Mouse (Mus musculus): Measurements from ENCODE around the gene Atad1. TPM values are rescaled to one million over a fixed set of nuclear protein-coding genes. Genes with fewer than 3 reads are reported as not detected.

Gene Atad1
- total RNA-seq, 1 experiment from 2014 or later, result 82.2 TPM

DNA sequence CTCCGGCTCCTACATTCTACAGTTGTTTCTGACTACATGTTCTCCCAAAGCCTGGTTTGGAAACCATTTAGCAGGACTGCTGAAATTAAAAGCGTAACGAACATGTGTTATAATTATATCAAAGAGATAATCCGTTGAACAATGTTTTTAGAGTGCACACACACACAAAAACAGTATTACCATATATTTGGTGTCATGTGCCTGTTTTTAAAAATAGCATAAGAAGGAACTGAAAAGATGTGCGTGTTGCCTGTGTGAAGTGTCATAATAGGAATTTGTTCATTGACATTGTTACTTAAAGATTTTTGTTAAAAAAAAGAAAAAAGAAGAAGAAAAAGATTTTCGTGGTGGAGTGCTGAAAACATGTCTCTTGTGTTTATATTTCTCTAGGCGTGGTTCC is 93.6 kb downstream of the Atad1 start:
- ATAC-seq (replicated peaks in 1 of 2; ENCODE audit: insufficient read depth in 1 of 2, low FRiP score in 2 of 2, low TSS enrichment in 1 of 2, low read depth in 1 of 2, poor library complexity in 2 of 2, severe bottlenecking in 2 of 2), result no peak

- no peak for ATAC-seq (replicated peaks in 1 of 2; ENCODE audit: insufficient read depth in 1 of 2, low FRiP score in 2 of 2, low TSS enrichment in 1 of 2, low read depth in 1 of 2, poor library complexity in 2 of 2, severe bottlenecking in 2 of 2)
Measured at GRCm38 (mm10) chr19:32643642-32644041, 95.9 kb downstream of the Atad1 start.

DNA sequence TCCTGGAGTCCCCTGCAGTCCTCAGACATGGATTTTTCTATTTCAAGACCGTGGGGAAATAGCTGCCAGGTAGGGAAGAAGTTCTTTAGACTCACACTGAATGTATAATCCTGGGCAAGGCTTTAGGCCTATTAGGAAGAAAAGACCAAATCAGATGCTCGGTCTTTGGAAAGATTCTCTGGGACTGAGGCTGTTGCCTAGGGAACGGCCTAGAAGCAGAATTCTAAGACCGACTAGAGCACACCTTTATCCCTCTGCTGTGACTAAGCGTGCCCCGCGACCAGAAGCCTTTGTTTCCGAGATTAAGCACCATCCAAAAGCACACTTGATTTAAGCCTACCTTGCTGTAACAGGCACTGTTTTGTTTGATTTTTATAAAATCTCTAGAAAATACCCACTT is 97.6 kb downstream of the Atad1 start:
- no peak for ATAC-seq (replicated peaks in 1 of 2; ENCODE audit: insufficient read depth in 1 of 2, low FRiP score in 2 of 2, low TSS enrichment in 1 of 2, low read depth in 1 of 2, poor library complexity in 2 of 2, severe bottlenecking in 2 of 2)

- ATAC-seq (replicated peaks in 1 of 2; ENCODE audit: insufficient read depth in 1 of 2, low FRiP score in 2 of 2, low TSS enrichment in 1 of 2, low read depth in 1 of 2, poor library complexity in 2 of 2, severe bottlenecking in 2 of 2), result no peak
Measured at GRCm38 (mm10) chr19:32641535-32641934, 98.1 kb downstream of the Atad1 start.

DNA sequence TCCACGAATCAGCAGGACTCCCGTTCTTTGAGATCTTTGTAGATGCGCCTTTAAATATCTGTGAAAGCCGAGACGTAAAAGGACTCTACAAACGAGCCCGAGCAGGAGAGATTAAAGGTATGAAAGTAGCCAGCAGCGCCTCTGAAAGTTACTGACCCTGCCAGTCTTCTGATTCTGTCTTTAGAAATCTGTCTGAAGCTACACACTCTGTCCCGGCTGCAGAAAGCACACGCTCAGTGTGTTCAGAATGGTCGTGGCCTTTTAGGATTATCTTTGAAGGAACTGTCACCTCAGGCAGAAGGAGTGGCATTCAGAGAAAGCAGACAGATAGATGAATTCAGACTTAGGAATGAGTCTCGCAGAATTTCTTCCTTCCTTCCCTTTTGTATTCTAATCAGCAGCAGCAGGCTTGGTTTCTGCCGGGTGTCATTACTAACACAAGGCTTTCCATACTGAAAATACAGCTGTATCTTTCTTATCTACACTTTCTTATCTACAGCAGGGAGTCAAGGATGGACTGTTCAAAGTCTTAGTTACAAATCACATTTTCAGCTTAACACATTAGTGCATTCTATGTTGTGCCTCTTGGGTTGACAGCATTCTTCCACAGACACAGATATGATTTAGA is 101.2 kb downstream of the Atad1 start:
- no peak for ATAC-seq (replicated peaks in 1 of 2; ENCODE audit: insufficient read depth in 1 of 2, low FRiP score in 2 of 2, low TSS enrichment in 1 of 2, low read depth in 1 of 2, poor library complexity in 2 of 2, severe bottlenecking in 2 of 2)

GRCm38 (mm10) chr19:32637357-32638275 is 102.0 kb downstream of the Atad1 start:
- peak; percentile 56 to 84 for ATAC-seq (replicated peaks in 1 of 2; ENCODE audit: insufficient read depth in 1 of 2, low FRiP score in 2 of 2, low TSS enrichment in 1 of 2, low read depth in 1 of 2, poor library complexity in 2 of 2, severe bottlenecking in 2 of 2)

DNA sequence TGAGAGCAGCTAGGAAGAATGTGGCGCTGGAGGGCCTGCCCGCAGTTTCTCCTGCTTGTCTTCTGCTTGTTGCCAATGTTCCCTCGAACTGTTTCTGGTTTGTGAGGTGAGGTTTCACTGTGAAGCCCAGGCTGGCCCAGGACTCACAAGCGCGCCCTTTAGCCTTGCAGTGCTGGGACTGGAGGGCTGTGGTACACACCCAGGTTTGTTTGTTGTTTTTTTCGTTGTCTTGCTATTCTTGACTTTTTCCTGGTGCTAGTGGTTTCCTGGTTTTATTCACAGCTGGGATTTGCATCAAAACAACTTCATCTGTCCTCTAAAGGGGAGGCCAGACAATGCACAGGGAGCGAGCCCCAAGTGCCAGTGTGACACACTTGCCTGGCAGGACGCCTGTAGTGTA is 104.7 kb downstream of the Atad1 start:
- ATAC-seq (replicated peaks in 1 of 2; ENCODE audit: insufficient read depth in 1 of 2, low FRiP score in 2 of 2, low TSS enrichment in 1 of 2, low read depth in 1 of 2, poor library complexity in 2 of 2, severe bottlenecking in 2 of 2), result no peak

- no peak for ATAC-seq (replicated peaks in 1 of 2; ENCODE audit: insufficient read depth in 1 of 2, low FRiP score in 2 of 2, low TSS enrichment in 1 of 2, low read depth in 1 of 2, poor library complexity in 2 of 2, severe bottlenecking in 2 of 2)
Measured at GRCm38 (mm10) chr19:32628572-32629132, 110.9 kb downstream of the Atad1 start.

DNA sequence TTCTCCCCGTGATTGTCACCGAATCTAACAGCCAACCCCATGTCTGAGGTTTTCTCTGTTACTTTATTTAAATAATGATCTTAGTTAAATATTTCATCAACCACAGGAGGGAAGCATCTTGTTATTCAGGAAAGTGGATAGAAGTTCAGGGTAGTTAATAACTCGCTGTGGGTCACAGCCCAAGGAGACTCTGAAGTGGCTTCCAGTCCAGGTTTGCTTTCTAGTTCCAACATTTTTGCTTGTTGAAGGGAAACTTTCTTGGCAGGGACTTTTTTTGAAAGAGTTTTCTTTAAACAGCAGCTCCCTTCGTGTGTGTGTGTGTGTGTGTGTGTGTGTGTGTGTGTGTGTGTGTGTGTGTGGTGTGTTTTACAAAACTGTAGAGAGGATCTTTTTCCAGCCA is 112.0 kb downstream of the Atad1 start:
- ATAC-seq (replicated peaks in 1 of 2; ENCODE audit: insufficient read depth in 1 of 2, low FRiP score in 2 of 2, low TSS enrichment in 1 of 2, low read depth in 1 of 2, poor library complexity in 2 of 2, severe bottlenecking in 2 of 2), result no peak

- no peak for ATAC-seq (replicated peaks in 1 of 2; ENCODE audit: insufficient read depth in 1 of 2, low FRiP score in 2 of 2, low TSS enrichment in 1 of 2, low read depth in 1 of 2, poor library complexity in 2 of 2, severe bottlenecking in 2 of 2)
Measured at GRCm38 (mm10) chr19:32626768-32627331, 112.7 kb downstream of the Atad1 start.

DNA sequence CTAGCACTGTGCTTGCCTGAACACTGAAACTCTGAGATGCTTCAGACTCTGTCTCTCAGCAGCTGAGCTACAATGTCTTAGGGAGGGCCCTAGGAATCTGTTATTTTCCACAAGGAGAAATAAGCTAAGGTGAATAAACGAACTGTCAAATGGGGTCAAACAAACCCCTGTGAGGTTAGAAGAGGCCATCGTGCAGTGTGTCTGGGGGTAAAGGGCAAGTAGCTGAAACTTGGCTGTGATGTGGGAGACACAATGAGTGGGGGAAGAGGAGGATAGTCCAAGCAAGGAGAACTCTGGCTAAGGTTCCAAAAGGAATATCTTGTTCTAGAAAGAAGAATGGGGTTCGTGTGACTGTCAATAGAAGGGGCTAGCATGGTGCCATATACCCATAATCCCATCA is 117.4 kb downstream of the Atad1 start:
- ATAC-seq (replicated peaks in 1 of 2; ENCODE audit: insufficient read depth in 1 of 2, low FRiP score in 2 of 2, low TSS enrichment in 1 of 2, low read depth in 1 of 2, poor library complexity in 2 of 2, severe bottlenecking in 2 of 2), result no peak

Other genes starting within 250 kb of the Atad1 start
- gene Papss2, start 144.0 kb downstream of the Atad1 start, total RNA-seq (2017), result 0.99 and 2.4 TPM in 2 replicates
- gene Pten, start 17.7 kb upstream of the Atad1 start, total RNA-seq (2017), result 176 and 189 TPM in 2 replicates